Mouse (Mus musculus) midbrain, embryonic 10.5 days (tissue): Measurements from ENCODE around the gene Adam10. TPM values are rescaled to one million over a fixed set of nuclear protein-coding genes. Genes with fewer than 3 reads are reported as not detected.

Source experiments
- DNase-seq: peaks from one replicate; pipeline ENCODE4 v3.0.0-alpha.2; 2017; ENCODE audit warnings: low spot score
- H3K27ac ChIP-seq: fragments of 300-500 bp; sonication (generic); replicated peaks from 2 replicates; pipeline ENCODE4 v1.5.1; 2016; ENCODE audit warnings: mild to moderate bottlenecking
- H3K27me3 ChIP-seq: fragments of 300-500 bp; sonication (generic); 2 replicates; pipeline ENCODE4 v1.6.1; 2016; ENCODE audit warnings: low read depth, mild to moderate bottlenecking; ENCODE audit not compliant: poor library complexity, severe bottlenecking
- H3K36me3 ChIP-seq: fragments of 300-500 bp; sonication (generic); 2 replicates; pipeline ENCODE4 v1.6.1; 2016; ENCODE audit warnings: mild to moderate bottlenecking, moderate library complexity
- H3K4me1 ChIP-seq: fragments of 300-500 bp; sonication (generic); 2 replicates; pipeline ENCODE4 v1.6.1; 2016
- H3K4me3 ChIP-seq: fragments of 300-500 bp; sonication (generic); 2 replicates; pipeline ENCODE4 v1.5.1; 2016; ENCODE audit warnings: mild to moderate bottlenecking, moderate library complexity
- H3K9me3 ChIP-seq: fragments of 300-500 bp; sonication (generic); replicated peaks from 2 replicates; pipeline ENCODE4 v1.6.1; 2016; ENCODE audit warnings: mild to moderate bottlenecking
- WGBS: fragments of 180-500 bp; shearing (Covaris S2); methylation state at CpG from one replicate; pipeline ENCODE4 v1.1.7; 2016; 5-methylcytosine and 5-hydroxymethylcytosine counted together
- polyA plus RNA-seq: library from polyadenylated mRNA; unstranded; fragments of >200 nt; fragmentation: Nextera tagmentation; extraction: Ambion mirVana; gene quantifications from 2 replicates; pipeline ENCODE4 v1.2.1, GENCODE M21; 2016

The Adam10 gene
- polyA plus RNA-seq, 1 experiment from 2014 or later = 66.2 TPM

DNA sequence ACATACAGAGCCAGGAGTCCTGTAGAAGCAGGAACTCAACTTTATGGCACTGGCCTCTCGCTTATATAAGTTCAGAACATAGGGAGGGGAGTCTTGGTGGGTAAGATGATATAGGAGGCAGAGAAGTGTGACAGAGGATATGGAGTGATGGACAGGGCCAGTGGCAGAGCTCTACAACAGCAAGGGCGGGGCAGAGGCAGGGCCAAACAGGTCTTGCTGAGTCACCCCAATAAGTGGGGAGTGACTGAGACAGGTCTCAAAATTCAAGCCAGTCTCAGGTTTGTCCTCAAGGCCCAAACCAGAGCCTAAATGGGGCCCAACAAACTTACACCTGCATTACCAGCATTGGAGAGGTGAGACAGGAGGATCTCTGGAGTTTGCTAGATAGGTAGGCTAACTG lies 54.4 kb downstream of the Adam10 start:
- no peak for DNase-seq
- no peak overlapping the region for H3K27ac ChIP-seq
- no peaks in the 10 kb centered on the region for H3K27me3 ChIP-seq
- 0 out of 2 replicates have a peak, but pooled peaks cover 3% of the 10 kb centered on the region for H3K36me3 ChIP-seq
- H3K9me3 ChIP-seq = no peaks in the 10 kb centered on the region
- 92% methylated on average over 2 of the region's 2 CpGs for WGBS
- H3K4me3 ChIP-seq = no peak overlapping the region
- peaks cover 18% of the 10 kb centered on the region for H3K4me1 ChIP-seq

DNA sequence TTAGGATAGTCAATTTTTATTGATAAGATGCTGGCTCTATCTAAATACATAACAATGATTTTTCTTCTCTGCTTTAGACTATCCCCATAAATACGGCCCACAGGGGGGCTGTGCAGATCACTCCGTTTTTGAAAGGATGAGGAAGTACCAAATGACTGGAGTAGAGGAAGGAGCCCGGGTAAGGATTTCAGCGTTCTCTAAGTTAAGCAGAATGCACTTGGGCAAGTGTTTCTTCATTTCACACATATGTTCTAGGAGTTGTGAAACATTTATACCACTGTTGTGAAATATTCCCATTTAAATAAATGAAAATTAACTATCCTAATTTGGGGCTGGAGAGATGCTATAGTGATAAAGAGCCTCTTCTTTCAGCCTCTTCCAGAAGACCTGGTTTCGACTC lies 61.2 kb downstream of the Adam10 start:
- Histone ChIP-seq H3K4me1 (no peaks in the 10 kb centered on the region), H3K27ac (no peak overlapping the region), H3K4me3 (no peak overlapping the region), H3K27me3 (no peaks in the 10 kb centered on the region), H3K36me3 (peaks cover 25% of the 10 kb centered on the region), H3K9me3 (no peaks in the 10 kb centered on the region)
- no peak for DNase-seq
- WGBS = 93% methylated on average over 5 of the region's 5 CpGs

DNA sequence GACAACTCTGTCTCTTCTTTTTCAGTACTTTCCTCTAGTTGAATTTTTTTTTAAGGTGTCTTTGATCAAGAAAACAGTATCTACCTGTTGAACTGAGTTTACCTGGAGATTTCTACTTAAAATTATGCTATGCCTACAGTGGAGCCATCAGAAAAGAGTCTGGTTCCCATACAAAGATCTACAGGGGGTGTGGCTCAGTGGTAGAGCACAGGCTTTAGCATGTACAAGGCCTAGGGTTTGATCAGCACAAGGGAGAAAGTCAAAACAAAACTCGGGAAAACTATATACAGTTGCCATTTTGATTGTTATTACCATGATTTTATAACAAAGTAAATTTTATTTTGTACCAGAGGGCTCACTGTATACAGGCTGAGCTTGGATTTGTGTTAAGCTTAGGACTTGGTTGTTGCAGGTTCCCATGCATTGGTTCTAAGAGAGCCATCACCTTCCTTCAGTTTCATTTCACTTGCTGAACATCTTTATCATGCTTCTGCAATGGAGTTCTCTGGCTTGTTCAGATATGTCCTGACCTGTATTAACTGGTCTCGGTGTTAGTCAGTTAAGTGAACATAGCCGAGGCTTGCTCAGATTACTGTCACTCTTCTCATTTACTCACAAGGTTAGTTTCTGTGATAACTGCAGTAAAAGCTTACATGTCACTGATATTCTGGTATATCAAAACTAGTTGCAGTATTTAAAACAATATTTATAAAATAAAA lies 72.9 kb downstream of the Adam10 start:
- no peak overlapping the region for H3K27ac ChIP-seq
- peaks cover 58% of the 10 kb centered on the region for H3K36me3 ChIP-seq
- no peaks in the 10 kb centered on the region for H3K4me1 ChIP-seq
- no peak overlapping the region for H3K4me3 ChIP-seq
- no peak for DNase-seq
- no peaks in the 10 kb centered on the region for H3K9me3 ChIP-seq
- no peaks in the 10 kb centered on the region for H3K27me3 ChIP-seq
- 84% methylated on average over 3 of the region's 3 CpGs for WGBS

DNA sequence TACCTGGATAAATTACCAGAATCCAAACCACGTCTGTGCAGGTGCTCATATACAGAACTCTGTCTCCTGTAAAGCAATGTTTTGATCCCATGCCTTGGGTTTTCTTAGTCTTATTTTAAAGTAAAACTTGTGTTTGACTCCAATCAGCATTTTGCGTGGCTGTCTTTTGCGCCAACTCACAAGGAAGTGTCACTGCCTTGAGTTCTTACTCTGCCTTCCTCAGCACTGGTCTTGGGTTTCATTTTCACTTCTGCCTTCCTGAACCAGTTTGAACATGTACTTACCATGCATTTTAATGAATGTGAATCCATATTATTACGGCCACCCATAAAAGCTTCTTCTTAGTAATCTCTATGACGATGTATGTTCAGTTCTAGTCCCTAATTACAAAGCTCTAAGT lies 82.2 kb downstream of the Adam10 start:
- Histone ChIP-seq H3K36me3 (peaks cover 55% of the 10 kb centered on the region), H3K9me3 (no peaks in the 10 kb centered on the region), H3K27ac (no peak overlapping the region), H3K27me3 (no peaks in the 10 kb centered on the region), H3K4me1 (no peaks in the 10 kb centered on the region), H3K4me3 (no peak overlapping the region)
- 91% methylated on average over 5 of the region's 5 CpGs for WGBS
- no peak for DNase-seq

DNA sequence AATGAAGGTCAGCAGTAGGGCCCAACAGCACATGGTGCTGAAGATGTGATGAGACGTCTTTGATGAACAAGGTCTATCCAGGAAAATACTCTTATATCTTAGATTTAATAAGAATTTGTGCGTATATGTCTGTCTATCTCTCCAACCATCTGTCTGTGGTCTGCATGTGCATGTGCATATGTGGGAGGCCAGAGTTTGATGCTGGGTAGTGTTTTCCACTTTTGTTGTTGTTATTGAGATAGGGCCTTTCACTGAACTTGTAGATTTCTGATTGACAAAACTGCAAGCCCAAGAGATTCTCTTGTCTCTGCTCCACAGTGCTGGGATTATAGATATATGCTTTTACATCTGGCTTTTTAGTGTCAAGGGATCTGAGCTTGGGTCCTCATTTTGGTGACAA lies 96.7 kb downstream of the Adam10 start:
- Histone ChIP-seq H3K27me3 (no peaks in the 10 kb centered on the region), H3K27ac (no peak overlapping the region), H3K9me3 (no peaks in the 10 kb centered on the region), H3K4me1 (peaks cover 3% of the 10 kb centered on the region; the same call in 1 of the 2 replicates), H3K4me3 (no peak overlapping the region), H3K36me3 (peaks cover 47% of the 10 kb centered on the region)
- no peak for DNase-seq
- WGBS = 95% methylated on average over 2 of the region's 2 CpGs

DNA sequence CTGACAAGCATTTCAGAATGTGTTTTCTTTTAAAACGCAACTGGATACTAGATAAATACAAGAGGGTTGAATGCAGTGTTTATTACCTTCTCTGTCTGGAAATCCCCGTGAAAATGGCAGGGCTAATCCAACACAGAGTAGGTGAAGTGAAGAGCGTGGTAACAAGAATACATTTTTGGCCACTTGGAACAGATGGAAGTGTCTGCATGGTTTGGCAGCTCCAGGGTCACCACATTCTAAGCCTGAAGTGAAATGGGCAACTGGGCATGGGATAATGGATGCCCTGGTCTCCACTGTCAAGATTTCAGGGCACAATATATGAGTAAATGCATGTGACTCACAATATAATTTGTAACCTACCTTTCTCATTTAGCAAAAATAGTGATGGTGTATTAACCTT lies 103.4 kb downstream of the Adam10 start:
- H3K27me3 ChIP-seq = no peaks in the 10 kb centered on the region
- WGBS = 75% methylated on average over 3 of the region's 3 CpGs
- H3K36me3 ChIP-seq = peaks cover 23% of the 10 kb centered on the region
- H3K27ac ChIP-seq = no peak overlapping the region
- no peak for DNase-seq
- H3K4me3 ChIP-seq = no peak overlapping the region
- H3K4me1 ChIP-seq = no peaks in the 10 kb centered on the region
- no peaks in the 10 kb centered on the region for H3K9me3 ChIP-seq

DNA sequence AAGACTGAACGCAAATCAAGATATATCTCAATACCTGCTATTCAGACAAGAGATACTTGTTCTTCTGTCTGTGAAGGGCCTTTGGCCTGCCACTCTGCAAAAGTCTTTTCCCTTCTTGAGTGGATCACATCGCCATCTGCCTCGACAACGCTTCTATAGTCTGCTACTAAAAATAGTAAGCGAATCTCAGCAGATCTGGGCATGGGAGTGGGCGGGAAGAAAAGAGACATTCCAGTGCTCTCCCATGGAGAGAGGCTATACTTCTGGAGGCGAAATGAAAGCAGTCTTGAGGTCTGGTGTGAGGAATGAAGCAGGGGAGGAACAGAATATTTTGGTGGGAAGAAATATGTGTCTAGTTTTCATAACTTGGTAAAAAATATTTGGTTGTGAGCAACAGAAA lies 109.9 kb downstream of the Adam10 start:
- WGBS = 79% methylated on average over 7 of the region's 7 CpGs
- no peaks in the 10 kb centered on the region for H3K9me3 ChIP-seq
- H3K27ac ChIP-seq = no peak overlapping the region
- no peaks in the 10 kb centered on the region for H3K27me3 ChIP-seq
- DNase-seq = no peak
- H3K36me3 ChIP-seq = no peaks in the 10 kb centered on the region
- H3K4me3 ChIP-seq = no peak overlapping the region
- H3K4me1 ChIP-seq = no peaks in the 10 kb centered on the region

DNA sequence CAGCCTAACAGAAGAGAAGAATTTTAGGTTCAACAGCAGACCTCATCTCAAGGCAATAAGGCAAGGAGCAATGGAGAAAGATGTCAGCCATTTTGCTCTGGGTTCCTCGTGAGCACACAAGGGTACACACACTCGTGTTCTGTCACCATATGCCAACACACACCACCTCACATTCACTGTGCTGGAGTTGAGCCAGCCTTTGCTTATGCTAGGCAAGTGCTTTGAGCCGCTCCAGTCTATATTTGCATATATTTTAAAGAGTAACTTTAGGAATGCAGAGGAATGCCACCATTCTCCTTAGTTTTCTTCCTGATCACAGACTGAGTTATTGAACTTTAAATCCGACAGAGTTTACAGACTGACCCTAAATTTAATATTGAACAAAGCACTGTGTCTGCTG lies 111.8 kb downstream of the Adam10 start:
- 87% methylated on average over 4 of the region's 4 CpGs for WGBS
- no peaks in the 10 kb centered on the region for H3K9me3 ChIP-seq
- H3K36me3 ChIP-seq = no peaks in the 10 kb centered on the region
- H3K27me3 ChIP-seq = no peaks in the 10 kb centered on the region
- H3K4me1 ChIP-seq = no peaks in the 10 kb centered on the region
- no peak overlapping the region for H3K27ac ChIP-seq
- DNase-seq = no peak
- no peak overlapping the region for H3K4me3 ChIP-seq

DNA sequence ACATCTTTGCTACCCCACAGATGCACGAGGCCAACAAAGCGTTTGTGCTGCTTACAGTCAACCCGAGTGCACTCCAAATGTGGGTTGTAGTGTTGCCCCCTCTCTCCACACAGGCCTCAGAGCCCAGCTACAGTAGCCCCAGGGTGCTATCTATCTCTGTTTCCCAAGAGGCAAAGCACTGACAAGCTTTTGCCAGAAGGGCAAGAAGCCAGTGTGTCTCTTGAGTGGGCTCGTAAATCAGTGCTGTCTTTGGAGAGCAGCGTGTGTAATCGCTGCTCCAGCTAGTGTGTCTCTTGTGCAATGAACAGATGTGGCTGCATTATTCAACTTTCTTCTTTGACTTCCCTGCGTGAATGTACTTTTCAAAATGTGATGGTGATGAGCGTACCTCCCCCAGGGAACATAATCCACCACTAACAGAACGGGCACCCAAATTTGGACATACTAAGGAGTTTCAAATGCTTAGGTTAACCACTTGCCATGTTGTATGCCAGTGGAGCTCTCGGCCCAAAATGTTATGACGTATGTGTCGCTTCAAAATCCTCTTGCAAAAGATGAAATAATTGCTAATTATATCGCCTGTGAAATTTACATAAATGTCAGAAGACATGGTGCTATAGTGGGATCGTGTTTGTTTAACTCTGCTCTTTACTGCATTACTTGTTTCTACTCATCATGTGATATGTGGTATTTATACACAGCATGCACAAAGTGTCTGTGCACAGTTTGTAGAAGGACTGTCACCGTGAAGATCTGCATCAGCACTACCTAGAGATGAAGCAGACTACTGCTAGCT lies 116.0 kb downstream of the Adam10 start:
- H3K4me3 ChIP-seq = no peak overlapping the region
- H3K27ac ChIP-seq = no peak overlapping the region
- 85% methylated on average over 15 of the region's 15 CpGs for WGBS
- H3K9me3 ChIP-seq = no peaks in the 10 kb centered on the region
- no peaks in the 10 kb centered on the region for H3K36me3 ChIP-seq
- H3K4me1 ChIP-seq = no peaks in the 10 kb centered on the region
- H3K27me3 ChIP-seq = no peaks in the 10 kb centered on the region
- DNase-seq = no peak

DNA sequence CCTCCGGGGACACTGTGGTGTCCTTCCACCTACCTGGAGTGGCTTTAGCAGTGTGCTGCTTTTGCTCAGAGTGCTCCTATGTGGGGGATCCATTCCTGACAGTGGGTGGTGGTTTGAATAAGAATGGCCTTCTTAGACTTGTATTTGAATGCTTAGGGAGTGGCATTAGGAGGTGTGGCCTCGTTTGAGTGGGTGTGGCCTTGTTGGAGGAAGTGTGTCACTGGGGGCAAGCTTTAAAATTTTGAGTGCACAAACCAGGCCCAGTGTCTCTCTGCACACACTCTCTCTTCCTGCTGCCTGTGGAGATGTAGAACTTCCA lies 116.6 kb downstream of the Adam10 start:
- WGBS = 61% methylated on average over 2 of the region's 2 CpGs
- DNase-seq = no peak
- H3K4me3 ChIP-seq = no peak overlapping the region
- H3K27me3 ChIP-seq = no peaks in the 10 kb centered on the region
- peaks cover under 1% of the 10 kb centered on the region for H3K4me1 ChIP-seq
- H3K36me3 ChIP-seq = no peaks in the 10 kb centered on the region
- H3K27ac ChIP-seq = no peak overlapping the region
- H3K9me3 ChIP-seq = no peaks in the 10 kb centered on the region

DNA sequence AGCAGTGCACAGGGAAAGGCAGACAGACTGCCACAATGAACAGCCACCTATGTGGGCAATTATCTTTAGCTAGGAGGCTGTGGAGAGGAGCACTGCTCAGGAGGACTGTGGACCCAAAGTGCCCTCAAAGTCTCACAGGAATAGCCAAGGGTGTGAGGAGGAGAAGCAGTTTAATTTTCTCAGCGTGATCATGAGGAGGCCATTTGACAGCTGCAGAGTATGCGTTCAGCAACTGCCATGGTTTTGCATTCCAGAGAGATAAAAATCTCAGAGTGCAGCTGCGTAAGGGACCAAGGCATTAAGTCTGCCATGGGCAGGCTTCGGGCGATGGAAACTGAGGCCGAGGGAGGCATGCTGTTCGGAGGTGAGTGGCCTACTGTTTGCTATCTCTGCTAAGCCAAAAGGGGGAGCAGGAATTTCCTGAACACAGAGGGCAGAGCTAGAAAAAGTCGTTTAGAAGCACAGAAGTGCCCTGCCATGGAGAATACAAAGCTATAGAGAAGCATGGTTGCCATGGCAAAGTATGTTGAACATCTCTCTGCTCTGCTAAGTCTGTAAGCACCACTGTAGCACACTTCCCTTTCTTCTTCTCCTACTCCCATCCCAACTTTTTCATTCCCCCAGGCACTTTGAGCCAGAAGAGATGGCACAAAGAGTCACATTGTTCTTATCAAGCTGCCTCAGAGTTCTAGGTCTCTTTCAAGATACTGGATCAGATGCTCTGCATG lies 122.0 kb downstream of the Adam10 start:
- Histone ChIP-seq H3K36me3 (no peaks in the 10 kb centered on the region), H3K4me3 (no peak overlapping the region), H3K4me1 (peaks cover 14% of the 10 kb centered on the region), H3K9me3 (no peaks in the 10 kb centered on the region), H3K27ac (no peak overlapping the region), H3K27me3 (no peaks in the 10 kb centered on the region)
- WGBS = 76% methylated on average over 8 of the region's 8 CpGs
- DNase-seq = no peak

DNA sequence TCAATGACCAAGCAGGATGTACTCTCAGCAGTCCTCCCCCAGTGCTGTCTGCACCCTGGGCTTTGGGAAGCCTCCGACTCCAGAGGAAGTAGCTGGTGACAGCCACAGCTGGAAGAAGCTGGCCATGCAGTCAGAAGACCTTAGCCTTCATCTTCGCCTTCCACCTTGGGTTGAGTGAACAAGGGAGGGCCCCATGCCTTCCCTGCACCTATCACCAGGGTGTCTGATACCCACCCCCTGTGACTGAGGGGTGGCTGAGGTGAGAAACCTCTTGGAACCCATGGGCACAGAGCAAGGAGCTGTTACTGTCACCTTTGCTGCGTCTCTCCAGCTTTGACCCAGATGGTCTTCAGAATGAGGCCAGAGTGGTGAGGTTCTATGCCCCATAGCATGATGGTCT lies 123.0 kb downstream of the Adam10 start:
- Histone ChIP-seq H3K4me3 (no peak overlapping the region), H3K9me3 (no peaks in the 10 kb centered on the region), H3K4me1 (peaks cover 14% of the 10 kb centered on the region), H3K27ac (no peak overlapping the region), H3K27me3 (no peaks in the 10 kb centered on the region), H3K36me3 (no peaks in the 10 kb centered on the region)
- 85% methylated on average over 3 of the region's 3 CpGs for WGBS
- DNase-seq = no peak

DNA sequence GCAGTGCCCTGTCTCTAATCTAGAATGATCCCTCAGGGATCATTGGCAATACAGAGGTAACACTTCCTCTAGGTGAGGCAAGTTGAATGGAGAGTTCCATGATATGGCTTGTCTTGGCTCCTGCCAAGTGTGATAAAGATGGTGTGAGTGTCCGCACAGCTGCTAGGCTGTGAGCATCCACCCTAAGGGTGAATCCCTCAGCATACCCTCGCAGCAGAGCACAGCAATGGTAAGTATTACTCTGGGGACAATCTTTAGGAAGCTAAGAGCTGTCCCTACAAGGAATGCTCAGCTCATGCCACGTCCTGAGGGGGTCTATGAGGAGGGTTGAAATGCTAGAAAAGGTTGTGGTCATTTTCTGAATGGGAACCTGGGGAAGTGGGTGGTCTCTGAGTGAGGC lies 124.0 kb downstream of the Adam10 start:
- Histone ChIP-seq H3K36me3 (no peaks in the 10 kb centered on the region), H3K27me3 (no peaks in the 10 kb centered on the region), H3K9me3 (no peaks in the 10 kb centered on the region), H3K27ac (no peak overlapping the region), H3K4me3 (no peak overlapping the region), H3K4me1 (peaks cover 16% of the 10 kb centered on the region)
- DNase-seq = no peak
- WGBS = 81% methylated on average over 3 of the region's 3 CpGs
